Mouse (Mus musculus) frontal cortex, adult 2 months (tissue): ENCODE results near the gene Gckr. TPM values are rescaled to one million over a fixed set of nuclear protein-coding genes. Genes with fewer than 3 reads are reported as not detected.
A peak's percentile ranks its signal among the peaks of the same experiment; 100 is the strongest.
"Not testable (repeated sequence)": the region's sequence is repeated elsewhere in the genome, so short reads cannot be mapped to it uniquely, and the experiment has no call there.

Experiments
- DNase-seq, 2 experiments: peaks; one replicate each; pipeline ENCODE4 v3.0.0; 2022; ENCODE audit warnings: low spot score in 1 of 2; ENCODE audit errors: extremely low spot score in 1 of 2
- polyA plus RNA-seq: library from polyadenylated mRNA; depleted of rRNA; stranded (reverse); fragments of >200 nt; gene quantifications from 2 replicates; pipeline ENCODE4 v1.2.3, GENCODE M21; 2012; rRNA removed

Gckr gene
- polyA plus RNA-seq, 1 experiment = 0.16 TPM

- DNase-seq = no peak
These were observed 2.2 kb upstream of the Gckr start for GRCm38 (mm10) chr5:31294964-31295605.

GRCm38 (mm10) chr5:31295606-31296141 lies 1.6 kb upstream of the Gckr start, which contains the start of gene Fndc4:
Gene Fndc4, minus strand, starts transcription at chr5:31296080.
- peak in 1 of 2 experiments; percentile 55 for DNase-seq

- DNase-seq = no peak
These were observed 738 bp downstream of the Gckr start for GRCm38 (mm10) chr5:31297981-31298380.

- no peak for DNase-seq
These were observed 1.2 kb downstream of the Gckr start for GRCm38 (mm10) chr5:31298486-31298885.

- DNase-seq = no peak
These were observed 4.6 kb downstream of the Gckr start for GRCm38 (mm10) chr5:31301866-31302265.

GRCm38 (mm10) chr5:31303093-31303492 lies 5.8 kb downstream of the Gckr start:
- DNase-seq = peak in 1 of 2 experiments; percentile 64

GRCm38 (mm10) chr5:31312806-31313205 lies 15.6 kb downstream of the Gckr start:
- no peak for DNase-seq

GRCm38 (mm10) chr5:31322776-31323175 lies 25.5 kb downstream of the Gckr start:
- DNase-seq = no peak

- no peak for DNase-seq
These were observed 26.8 kb downstream of the Gckr start for GRCm38 (mm10) chr5:31324085-31324484.

- DNase-seq = peak in 1 of 2 experiments; percentile 17
These were observed 29.6 kb downstream of the Gckr start for GRCm38 (mm10) chr5:31326850-31327249.

GRCm38 (mm10) chr5:31328255-31328654 lies 31.0 kb downstream of the Gckr start:
- peak; percentile 31 to 86 for DNase-seq

GRCm38 (mm10) chr5:31357586-31357985 lies 60.3 kb downstream of the Gckr start:
- not testable (repeated sequence) for DNase-seq

- no peak for DNase-seq
These were observed 63.7 kb downstream of the Gckr start for GRCm38 (mm10) chr5:31360955-31361354.

Other genes starting within 250 kb of the Gckr start
- gene Atraid, start 249.1 kb upstream of the Gckr start, polyA plus RNA-seq = 175 TPM in 2 replicates
- 33.1 and 35.2 TPM in 2 replicates for gene Slc5a6, start 248.5 kb upstream of the Gckr start, polyA plus RNA-seq
- 14.8 and 18.0 TPM in 2 replicates for gene Cad, start 242.7 kb upstream of the Gckr start, polyA plus RNA-seq
- gene Dnajc5g, start 191.2 kb upstream of the Gckr start, polyA plus RNA-seq = not detected in 2 replicates
- gene Slc30a3, start 189.2 kb upstream of the Gckr start, polyA plus RNA-seq = 140 and 173 TPM in 2 replicates
- gene Trim54, start 180.7 kb upstream of the Gckr start, polyA plus RNA-seq = 0.64 and 2.0 TPM in 2 replicates
- gene Ucn, start 158.6 kb upstream of the Gckr start, polyA plus RNA-seq = 2.0 and 2.7 TPM in 2 replicates
- gene Mpv17, start 143.2 kb upstream of the Gckr start, polyA plus RNA-seq = 98.3 and 108 TPM in 2 replicates
- gene Gm29609, start 117.5 kb upstream of the Gckr start, polyA plus RNA-seq = 3.0 and 4.0 TPM in 2 replicates
- gene Gtf3c2, start 117.3 kb upstream of the Gckr start, polyA plus RNA-seq = 80.3 and 89.9 TPM in 2 replicates
- gene Snx17, start 104.2 kb upstream of the Gckr start, polyA plus RNA-seq = 86.9 and 89.2 TPM in 2 replicates
- gene Eif2b4, start 104.0 kb upstream of the Gckr start, polyA plus RNA-seq = 50.6 and 63.3 TPM in 2 replicates
- 44.6 and 47.2 TPM in 2 replicates for gene Zfp513, start 95.1 kb upstream of the Gckr start, polyA plus RNA-seq
- 90.8 and 98.9 TPM in 2 replicates for gene Ppm1g, start 76.8 kb upstream of the Gckr start, polyA plus RNA-seq
- 99.9 and 116 TPM in 2 replicates for gene Nrbp1, start 56.6 kb upstream of the Gckr start, polyA plus RNA-seq
- gene Gm9970, start 56.2 kb upstream of the Gckr start, polyA plus RNA-seq = not detected in 2 replicates
- gene Krtcap3, start 45.8 kb upstream of the Gckr start, polyA plus RNA-seq = 3.0 and 3.2 TPM in 2 replicates
- 69.6 and 78.0 TPM in 2 replicates for gene Ift172, start 6.3 kb upstream of the Gckr start, polyA plus RNA-seq
- gene Fndc4, start 1.4 kb upstream of the Gckr start, polyA plus RNA-seq = 132 and 178 TPM in 2 replicates
- gene Zfp512, start 155.0 kb downstream of the Gckr start, polyA plus RNA-seq = 46.1 and 51.9 TPM in 2 replicates
- gene 4930548H24Rik, start 188.3 kb downstream of the Gckr start, polyA plus RNA-seq = not detected in 2 replicates
- gene Gpn1, start 197.3 kb downstream of the Gckr start, polyA plus RNA-seq = 22.0 and 26.7 TPM in 2 replicates
- 25.6 and 28.7 TPM in 2 replicates for gene Slc4a1ap, start 229.6 kb downstream of the Gckr start, polyA plus RNA-seq
- 15.0 and 15.8 TPM in 2 replicates for gene Supt7l, start 230.4 kb downstream of the Gckr start, polyA plus RNA-seq